Comparison of ENCODE assay signal across 11 mouse cellular contexts in genomic region chr13:48853947-48854346, GRCm38 (mm10). TPM values are rescaled to one million over a fixed set of nuclear protein-coding genes. Genes with fewer than 3 reads are reported as not detected.
A peak's percentile ranks its signal among the peaks of the same experiment; 100 is the strongest.
DNase-seq lines count a peak whose midpoint lies in the region; ATAC-seq and TF ChIP-seq lines count a peak whose summit lies in the region.
"Had no signal": no experiment of that assay in that cellular context is flagged by ENCODE, and none has a peak within 500 bp of the region (broad histone marks: within the 10 kb centered on the region; RNA-seq: fewer than 3 reads in every experiment).

No protein-coding gene starts in this region.

- H3K4me3 ChIP-seq in embryonic facial prominence, embryonic 14.5 days (ENCODE audit: low read depth, low read length), result no peak overlapping the region
- no peak overlapping the region for H3K4me3 ChIP-seq in liver, embryonic 15.5 days (replicated peaks)
- peak overlapping the region; percentile 27; the same call in 1 of the 2 replicates for H3K4me3 ChIP-seq in olfactory bulb, adult 2 months (ENCODE audit: insufficient read depth, low read depth, low read length)

- peak overlapping the region; percentile 40 for H3K27ac ChIP-seq in embryonic facial prominence, embryonic 14.5 days (replicated peaks; ENCODE audit: low read depth, low read length)
- no peak overlapping the region for H3K27ac ChIP-seq in liver, embryonic 15.5 days (replicated peaks)
- H3K27ac ChIP-seq in olfactory bulb, adult 2 months (ENCODE audit: insufficient read depth, low read depth, low read length), result peak overlapping the region; percentile 84

- H3K4me1 ChIP-seq in embryonic facial prominence, embryonic 14.5 days (ENCODE audit: control insufficient read depth, insufficient read depth, low read length), result peaks cover 35% of the 10 kb centered on the region
- peaks cover 35% of the 10 kb centered on the region for H3K4me1 ChIP-seq in liver, embryonic 15.5 days (replicated peaks)
- peaks cover 47% of the 10 kb centered on the region for H3K4me1 ChIP-seq in olfactory bulb, adult 2 months (ENCODE audit: control insufficient read depth, insufficient read depth, low read length)

- no peak for TF ChIP-seq CTCF in olfactory bulb, adult 2 months (IDR thresholded peaks at IDR 0.05; ENCODE audit: insufficient read depth, low read depth, low read length)

- WGBS in embryonic facial prominence, embryonic 14.5 days, result 50% methylated on average over 3 of the region's 3 CpGs
- WGBS in liver, embryonic 15.5 days (ENCODE audit: insufficient replicate concordance), result 61% methylated on average over 3 of the region's 3 CpGs
- WGBS in olfactory bulb, adult 2 months, result 44% methylated on average over 3 of the region's 3 CpGs

- peak; percentile 24; the same call in 1 of the 2 replicates for ATAC-seq in embryonic facial prominence, embryonic 14.5 days (ENCODE audit: low read depth)
- ATAC-seq in liver, embryonic 15.5 days (ENCODE audit: insufficient read depth), result peak; percentile 32
- ATAC-seq in monocyte, adult 5-6 weeks (replicated peaks; ENCODE audit: insufficient number of reproducible peaks, low FRiP score, low TSS enrichment, poor library complexity, severe bottlenecking), result no peak
- ATAC-seq: Patski had no signal

- H3K9me3 ChIP-seq in embryonic facial prominence, embryonic 14.5 days (ENCODE audit: control insufficient read depth, low read length), result no peaks in the 10 kb centered on the region
- H3K9me3 ChIP-seq in liver, embryonic 15.5 days (replicated peaks), result no peaks in the 10 kb centered on the region

- no peak overlapping the region for H3K9ac ChIP-seq in embryonic facial prominence, embryonic 14.5 days (ENCODE audit: low read depth, low read length)
- H3K9ac ChIP-seq in liver, embryonic 15.5 days, result no peak overlapping the region

- no peak overlapping the region for H3K4me2 ChIP-seq in embryonic facial prominence, embryonic 14.5 days (ENCODE audit: low read depth, low read length)
- H3K4me2 ChIP-seq in liver, embryonic 15.5 days, result peak overlapping the region; percentile 20; the same call in 1 of the 2 replicates

- no peaks in the 10 kb centered on the region for H3K36me3 ChIP-seq in embryonic facial prominence, embryonic 14.5 days (ENCODE audit: control insufficient read depth, insufficient read depth, low read length)
- no peaks in the 10 kb centered on the region for H3K36me3 ChIP-seq in liver, embryonic 15.5 days (replicated peaks)

- H3K27me3 ChIP-seq in embryonic facial prominence, embryonic 14.5 days (replicated peaks; ENCODE audit: control insufficient read depth, insufficient read depth, low read length), result no peaks in the 10 kb centered on the region
- H3K27me3 ChIP-seq in liver, embryonic 15.5 days, result no peaks in the 10 kb centered on the region
- H3K27me3 ChIP-seq: Patski had no signal

- no peak for TF ChIP-seq POLR2A in olfactory bulb, adult 2 months (IDR thresholded peaks at IDR 0.05; ENCODE audit: insufficient read depth, low read depth, low read length)

- peak; percentile 51 for DNase-seq in cerebellum, adult 9-11 months
- DNase-seq in cerebellum, adult 9-10 months, result no peak
- no peak for DNase-seq in embryonic facial prominence, embryonic 14.5 days (ENCODE audit: low spot score)
- no peak for DNase-seq in heart, adult 11 months
- DNase-seq in lung, postnatal 14 days, result no peak
- DNase-seq: B cell, adult 2 months; kidney, adult 8-10 months had no signal

RNA-seq across cellular contexts. Expression of gene Phf2, which starts 17.0 kb away (rescaled TPM):
- polyA plus RNA-seq in embryonic facial prominence, embryonic 14.5 days (2014; fragmentation: Nextera tagmentation; extraction: Ambion mirVana), result 11.6 and 11.7 TPM in 2 replicates
- 1.7 and 2.0 TPM in 2 replicates for polyA plus RNA-seq in liver, embryonic 15.5 days (2015; fragmentation: Nextera tagmentation; extraction: Ambion mirVana)
- polyA plus RNA-seq in olfactory bulb, adult 2 months (2012; ENCODE audit: insufficient read depth, insufficient read length, low replicate concordance, missing spikeins), result 83.3 TPM in 1 of 2 replicates, not detected in the other
- total RNA-seq in monocyte, adult 5-6 weeks (2017), result 10.0 to 17.8 TPM (median 13.7 TPM) in 3 replicates
